Mouse (Mus musculus) kidney, postnatal 0 days (tissue): ENCODE measurements around the gene Micall2. TPM values are rescaled to one million over a fixed set of nuclear protein-coding genes. Genes with fewer than 3 reads are reported as not detected.
A peak's percentile ranks its signal among the peaks of the same experiment; 100 is the strongest.

ENCODE experiments used
- ATAC-seq: fragments of 200-750 bp; cut with Nextera tagmentation; replicated peaks from 2 replicates; pipeline ENCODE4 v1.8.0; 2017; ENCODE audit warnings: low read depth, moderate number of reproducible peaks, moderate TSS enrichment, moderate library complexity; ENCODE audit not compliant: low FRiP score
- DNase-seq: peaks from one replicate; pipeline ENCODE4 v3.0.0-alpha.2; 2016; ENCODE audit warnings: low spot score
- H3K27ac ChIP-seq: fragments of 300-500 bp; sonication (generic); 2 replicates; pipeline ENCODE4 v1.5.1; 2014; ENCODE audit warnings: mild to moderate bottlenecking
- H3K27me3 ChIP-seq: fragments of 300-500 bp; sonication (generic); 2 replicates; pipeline ENCODE4 v1.6.1; 2014; ENCODE audit warnings: low read length, mixed read lengths; ENCODE audit not compliant: insufficient read depth
- H3K36me3 ChIP-seq: fragments of 300-500 bp; sonication (generic); 2 replicates; pipeline ENCODE4 v1.6.1; 2014; ENCODE audit warnings: low read length, mixed read lengths; ENCODE audit not compliant: insufficient read depth
- H3K4me1 ChIP-seq: fragments of 300-500 bp; sonication (generic); replicated peaks from 2 replicates; pipeline ENCODE4 v1.6.1; 2014; ENCODE audit warnings: antibody characterized with exemption, low read length, mixed read lengths; ENCODE audit not compliant: insufficient read depth
- H3K4me2 ChIP-seq: fragments of 300-500 bp; sonication (generic); 2 replicates; pipeline ENCODE4 v1.6.1; 2014; ENCODE audit warnings: mild to moderate bottlenecking, low read length, moderate library complexity, mixed read lengths
- H3K4me3 ChIP-seq: fragments of 300-500 bp; sonication (generic); replicated peaks from 2 replicates; pipeline ENCODE4 v1.5.1; 2014; ENCODE audit warnings: low read depth, low read length
- H3K9ac ChIP-seq: fragments of 300-500 bp; sonication (generic); 2 replicates; pipeline ENCODE4 v1.6.1; 2014; ENCODE audit warnings: low read depth, low read length
- H3K9me3 ChIP-seq: fragments of 300-500 bp; sonication (generic); replicated peaks from 2 replicates; pipeline ENCODE4 v1.6.1; 2016; ENCODE audit warnings: low read length, inconsistent platforms, mixed read lengths
- CTCF ChIP-seq: IDR thresholded peaks from 2 replicates; pipeline ENCODE4 v1.5.1; 2016; ENCODE audit warnings: antibody characterized with exemption, low read depth, mild to moderate bottlenecking, moderate library complexity
- WGBS: fragments of 180-500 bp; shearing (Covaris S2); extraction: QIAGEN DNeasy Blood & Tissue Kit; methylation state at CpG from one replicate; pipeline ENCODE4 v1.1.7; 2014; 5-methylcytosine and 5-hydroxymethylcytosine counted together
- polyA plus RNA-seq: library from polyadenylated mRNA; unstranded; fragments of >200 nt; fragmentation: Nextera tagmentation; extraction: Ambion mirVana; gene quantifications from 2 replicates; pipeline ENCODE4 v1.2.1, GENCODE M21; 2015

The Micall2 gene
- polyA plus RNA-seq, 1 experiment from 2014 or later: 4.6 TPM

DNA sequence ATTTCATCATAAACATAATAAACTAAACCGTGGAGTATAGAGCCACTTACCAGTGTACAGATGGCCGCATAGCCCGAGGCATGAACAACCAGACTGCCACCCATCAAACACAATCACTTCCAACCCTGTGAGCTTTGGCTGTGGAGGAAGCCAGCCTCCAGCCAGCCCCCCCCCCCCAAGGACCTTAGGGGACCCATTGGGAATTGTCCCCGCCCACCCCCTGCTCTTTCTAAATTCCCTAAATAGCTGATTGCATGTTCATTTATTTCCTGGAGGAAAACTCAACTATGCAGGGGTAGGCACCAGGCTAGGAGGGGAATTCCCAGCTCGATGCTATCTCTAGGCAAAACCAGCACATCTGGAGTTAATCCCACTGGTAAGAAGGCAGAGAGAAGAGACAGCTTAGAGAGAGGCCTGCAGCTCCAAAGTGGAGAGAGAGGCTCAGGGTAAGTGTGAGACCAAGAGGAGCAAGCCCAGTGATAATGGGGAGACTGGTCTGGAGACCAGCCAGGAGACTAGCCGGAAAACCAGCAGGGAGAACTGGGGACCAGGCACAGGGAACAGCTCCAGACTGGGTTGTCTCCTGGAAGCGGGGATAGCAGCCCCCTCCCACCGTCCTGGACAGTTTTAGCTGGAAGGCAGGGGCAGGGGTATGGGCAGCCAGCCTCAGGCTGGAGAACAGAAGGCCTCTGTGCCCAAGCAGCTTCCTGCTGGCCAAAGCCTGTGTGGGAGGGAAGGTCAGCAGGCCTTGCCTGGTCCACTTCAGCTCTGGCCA, 5.2 kb downstream of the Micall2 start:
- Histone ChIP-seq H3K9ac (0 out of 2 replicates have a peak overlapping the region, but pooled peaks have one; percentile 37), H3K9me3 (no peaks in the 10 kb centered on the region), H3K4me3 (no peak overlapping the region), H3K36me3 (no peaks in the 10 kb centered on the region), H3K27me3 (no peaks in the 10 kb centered on the region), H3K4me2 (peak overlapping the region; percentile 21), H3K4me1 (peaks cover 32% of the 10 kb centered on the region), H3K27ac (peak overlapping the region; percentile 61; the same call in 1 of the 2 replicates)
- no peak for ATAC-seq
- no peak for TF ChIP-seq CTCF
- 38% methylated on average over 8 of the region's 8 CpGs for WGBS
- DNase-seq: peak; percentile 54

DNA sequence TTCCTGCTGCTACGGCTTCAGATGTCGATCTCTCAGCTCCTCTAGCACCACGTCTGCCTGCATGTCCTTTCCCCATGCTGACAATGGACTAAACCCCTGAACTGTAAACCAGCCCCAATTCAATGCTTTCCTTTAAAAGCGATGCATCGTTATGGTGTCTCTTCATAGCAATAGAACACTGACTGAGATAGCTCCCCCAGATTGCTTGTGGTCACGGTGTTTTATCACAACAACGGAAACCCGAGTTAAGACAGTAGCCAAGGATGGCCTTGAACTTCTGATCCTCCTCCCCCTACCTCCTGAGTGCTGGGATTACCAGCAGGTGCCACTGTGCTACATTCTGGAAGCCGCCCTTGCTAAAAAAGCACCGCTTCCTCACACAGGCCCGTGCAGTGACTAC, 8.9 kb downstream of the Micall2 start:
- Histone ChIP-seq H3K36me3 (no peaks in the 10 kb centered on the region), H3K9me3 (no peaks in the 10 kb centered on the region), H3K9ac (no peak overlapping the region), H3K4me2 (no peak overlapping the region), H3K4me3 (no peak overlapping the region), H3K27me3 (no peaks in the 10 kb centered on the region), H3K4me1 (peaks cover 28% of the 10 kb centered on the region), H3K27ac (no peak overlapping the region)
- 80% methylated on average over 11 of the region's 11 CpGs for WGBS
- ATAC-seq (no peak), DNase-seq (no peak)
- no peak for TF ChIP-seq CTCF

- peaks cover 25% of the 10 kb centered on the region for H3K4me1 ChIP-seq
- H3K27me3 ChIP-seq: no peaks in the 10 kb centered on the region
- TF ChIP-seq CTCF: no peak
- no peak overlapping the region for H3K4me3 ChIP-seq
- H3K9ac ChIP-seq: no peak overlapping the region
- no peaks in the 10 kb centered on the region for H3K36me3 ChIP-seq
- H3K4me2 ChIP-seq: no peak overlapping the region
- DNase-seq (no peak), ATAC-seq (no peak)
- 76% methylated on average over 3 of the region's 3 CpGs for WGBS
- no peak overlapping the region for H3K27ac ChIP-seq
- H3K9me3 ChIP-seq: no peaks in the 10 kb centered on the region
Observed at GRCm38 (mm10) chr5:139726186-139726585, 9.9 kb downstream of the Micall2 start.

- DNase-seq (peak; percentile 53), ATAC-seq (peak; percentile 44; the same call in 1 of the 2 replicates)
- 23% methylated on average over 10 of the region's 10 CpGs for WGBS
Observed at GRCm38 (mm10) chr5:139724336-139725116, 11.6 kb downstream of the Micall2 start.

DNA sequence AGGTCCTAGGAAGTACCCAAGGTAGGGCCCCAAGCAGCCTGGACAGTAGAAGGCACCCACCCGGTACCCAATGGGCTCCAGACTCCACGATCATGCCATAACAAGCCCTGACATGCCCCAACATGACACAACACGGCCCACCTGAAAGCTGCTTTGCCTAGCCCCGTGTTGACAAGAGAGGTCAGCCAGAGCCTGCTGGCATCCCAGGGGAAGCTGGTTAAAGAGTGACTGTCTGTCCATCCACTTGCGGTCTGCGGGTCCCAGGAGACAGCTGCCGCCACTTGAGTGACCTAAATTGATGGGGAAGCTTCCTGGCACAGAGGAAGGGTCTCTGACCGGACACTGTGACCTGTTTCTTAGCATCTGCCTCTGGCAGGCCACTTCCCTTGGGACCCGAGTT, 13.0 kb downstream of the Micall2 start:
- 63% methylated on average over 9 of the region's 9 CpGs for WGBS

More at GRCm38 (mm10) chr5:139724336-139725116, 11.6 kb downstream of the Micall2 start:
- H3K27ac ChIP-seq: no peak overlapping the region
- no peaks in the 10 kb centered on the region for H3K36me3 ChIP-seq
- no peak overlapping the region for H3K4me3 ChIP-seq
- H3K4me1 ChIP-seq: peaks cover 17% of the 10 kb centered on the region
- no peaks in the 10 kb centered on the region for H3K27me3 ChIP-seq
- peak overlapping the region; percentile 13; the same call in 1 of the 2 replicates for H3K4me2 ChIP-seq
- no peaks in the 10 kb centered on the region for H3K9me3 ChIP-seq
- H3K9ac ChIP-seq: 0 out of 2 replicates have a peak overlapping the region, but pooled peaks have one; percentile 18
- TF ChIP-seq CTCF: no peak

DNA sequence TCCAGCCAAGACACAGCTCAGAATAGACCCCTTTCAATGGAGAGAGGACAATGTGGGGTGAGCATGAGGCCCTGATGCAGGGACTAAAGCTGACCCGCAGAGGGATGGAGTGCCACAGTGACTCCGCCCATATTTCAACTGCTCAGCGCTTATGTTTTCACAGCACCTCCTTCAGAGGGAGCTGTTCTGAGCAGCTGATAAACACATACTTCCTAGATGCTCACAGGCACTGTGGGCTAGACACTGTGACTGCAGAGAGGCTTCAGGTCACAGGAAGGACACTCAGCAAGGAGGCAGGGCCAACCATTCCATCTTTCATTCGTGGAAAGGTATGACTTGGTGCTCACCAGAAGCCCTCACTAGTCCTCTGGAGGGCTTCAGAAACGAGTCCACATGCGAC, 13.4 kb downstream of the Micall2 start:
- TF ChIP-seq CTCF: peak; percentile 37; the same call in 1 of the 2 replicates
- no peak for ATAC-seq
- Histone ChIP-seq H3K4me2 (no peak overlapping the region), H3K4me3 (no peak overlapping the region), H3K9ac (no peak overlapping the region), H3K27ac (no peak overlapping the region), H3K4me1 (peaks cover 17% of the 10 kb centered on the region), H3K9me3 (no peaks in the 10 kb centered on the region), H3K36me3 (no peaks in the 10 kb centered on the region), H3K27me3 (no peaks in the 10 kb centered on the region)
- DNase-seq: no peak
- WGBS: 68% methylated on average over 6 of the region's 6 CpGs

More for the DNA sequence above, 13.0 kb downstream of the Micall2 start:
- DNase-seq: no peak
- ATAC-seq: no peak
- no peak overlapping the region for H3K4me3 ChIP-seq
- H3K27me3 ChIP-seq: no peaks in the 10 kb centered on the region
- H3K27ac ChIP-seq: no peak overlapping the region
- H3K4me2 ChIP-seq: no peak overlapping the region
- no peaks in the 10 kb centered on the region for H3K36me3 ChIP-seq
- no peak for TF ChIP-seq CTCF
- no peak overlapping the region for H3K9ac ChIP-seq
- H3K9me3 ChIP-seq: no peaks in the 10 kb centered on the region
- H3K4me1 ChIP-seq: peaks cover 17% of the 10 kb centered on the region
